Mouse (Mus musculus) limb, embryonic 11.5 days (tissue): ENCODE results near the gene Ddx58. TPM values are rescaled to one million over a fixed set of nuclear protein-coding genes. Genes with fewer than 3 reads are reported as not detected.
A peak's percentile ranks its signal among the peaks of the same experiment; 100 is the strongest.

Source experiments
- ATAC-seq: fragments of 200-750 bp; cut with Nextera tagmentation; 2 replicates; pipeline ENCODE4 v1.8.0; 2017; ENCODE audit warnings: low read depth; ENCODE audit not compliant: insufficient number of reproducible peaks, low FRiP score, low TSS enrichment
- DNase-seq: peaks from one replicate; pipeline ENCODE4 v3.0.0-alpha.2; 2015; ENCODE audit warnings: low spot score
- H3K27ac ChIP-seq: fragments of 300-500 bp; sonication (generic); replicated peaks from 2 replicates; pipeline ENCODE4 v1.5.1; 2014; ENCODE audit warnings: low read depth, mild to moderate bottlenecking, low read length
- H3K27me3 ChIP-seq: fragments of 300-500 bp; sonication (generic); 2 replicates; pipeline ENCODE4 v1.6.1; 2014; ENCODE audit warnings: mild to moderate bottlenecking, low read length, mixed read lengths; ENCODE audit not compliant: control insufficient read depth, insufficient read depth
- H3K36me3 ChIP-seq: fragments of 300-500 bp; sonication (generic); 2 replicates; pipeline ENCODE4 v1.6.1; 2014; ENCODE audit warnings: mild to moderate bottlenecking, low read length, moderate library complexity, mixed read lengths; ENCODE audit not compliant: control insufficient read depth, insufficient read depth
- H3K4me1 ChIP-seq: fragments of 300-500 bp; sonication (generic); 2 replicates; pipeline ENCODE4 v1.6.1; 2014; ENCODE audit warnings: low read length, mixed read lengths; ENCODE audit not compliant: control insufficient read depth, insufficient read depth
- H3K4me2 ChIP-seq: fragments of 300-500 bp; sonication (generic); 2 replicates; pipeline ENCODE4 v1.6.1; 2014; ENCODE audit warnings: low read depth, mild to moderate bottlenecking, moderate library complexity; ENCODE audit not compliant: severe bottlenecking
- H3K4me3 ChIP-seq: fragments of 300-500 bp; sonication (generic); 2 replicates; pipeline ENCODE4 v1.5.1; 2014; ENCODE audit warnings: low read depth, low read length
- H3K9ac ChIP-seq: fragments of 300-500 bp; sonication (generic); 2 replicates; pipeline ENCODE4 v1.6.1; 2014; ENCODE audit warnings: mild to moderate bottlenecking, low read length
- H3K9me3 ChIP-seq: fragments of 300-500 bp; sonication (generic); 2 replicates; pipeline ENCODE4 v1.6.1; 2016; ENCODE audit warnings: low read length; ENCODE audit not compliant: control insufficient read depth
- WGBS: fragments of 180-500 bp; shearing (Covaris S2); extraction: QIAGEN DNeasy Blood & Tissue Kit; methylation state at CpG from one replicate; pipeline ENCODE4 v1.1.7; 2014; 5-methylcytosine and 5-hydroxymethylcytosine counted together
- polyA plus RNA-seq: library from polyadenylated mRNA; unstranded; fragments of >200 nt; fragmentation: Nextera tagmentation; extraction: Ambion mirVana; gene quantifications from 2 replicates; pipeline ENCODE4 v1.2.1, GENCODE M21; 2014

Ddx58 gene
- polyA plus RNA-seq, 1 experiment from 2014 or later = 4.8 TPM

- no peak overlapping the region for H3K4me3 ChIP-seq
- H3K9ac ChIP-seq = no peak overlapping the region
- H3K4me2 ChIP-seq = no peak overlapping the region
- no peaks in the 10 kb centered on the region for H3K36me3 ChIP-seq
- WGBS = 89% methylated on average over 11 of the region's 11 CpGs
- DNase-seq = no peak
- no peaks in the 10 kb centered on the region for H3K9me3 ChIP-seq
- ATAC-seq = no peak
- no peaks in the 10 kb centered on the region for H3K27me3 ChIP-seq
- no peak overlapping the region for H3K27ac ChIP-seq
- H3K4me1 ChIP-seq = no peaks in the 10 kb centered on the region
Measured at GRCm38 (mm10) chr4:40227131-40227530, 12.5 kb downstream of the Ddx58 start.

GRCm38 (mm10) chr4:40226095-40226494 is 13.5 kb downstream of the Ddx58 start:
- Histone ChIP-seq H3K4me2 (no peak overlapping the region), H3K27ac (no peak overlapping the region), H3K9me3 (no peaks in the 10 kb centered on the region), H3K4me1 (no peaks in the 10 kb centered on the region), H3K9ac (no peak overlapping the region), H3K27me3 (0 out of 2 replicates have a peak, but pooled peaks cover 1% of the 10 kb centered on the region), H3K36me3 (no peaks in the 10 kb centered on the region), H3K4me3 (no peak overlapping the region)
- ATAC-seq = no peak
- no peak for DNase-seq
- 80% methylated on average over 5 of the region's 5 CpGs for WGBS

- Histone ChIP-seq H3K4me1 (no peaks in the 10 kb centered on the region), H3K27ac (no peak overlapping the region), H3K36me3 (no peaks in the 10 kb centered on the region), H3K27me3 (0 out of 2 replicates have a peak, but pooled peaks cover 2% of the 10 kb centered on the region), H3K9me3 (no peaks in the 10 kb centered on the region), H3K9ac (no peak overlapping the region), H3K4me3 (no peak overlapping the region), H3K4me2 (no peak overlapping the region)
- ATAC-seq = no peak
- 52% methylated on average over 21 of the region's 21 CpGs for WGBS
- DNase-seq = no peak
Measured at GRCm38 (mm10) chr4:40221876-40222585, 17.6 kb downstream of the Ddx58 start.

- Histone ChIP-seq H3K4me1 (no peaks in the 10 kb centered on the region), H3K9ac (no peak overlapping the region), H3K9me3 (no peaks in the 10 kb centered on the region), H3K4me3 (no peak overlapping the region), H3K36me3 (no peaks in the 10 kb centered on the region), H3K4me2 (no peak overlapping the region), H3K27ac (no peak overlapping the region), H3K27me3 (0 out of 2 replicates have a peak, but pooled peaks cover 2% of the 10 kb centered on the region)
- ATAC-seq (no peak), DNase-seq (no peak)
- 28% methylated on average over 14 of the region's 14 CpGs for WGBS
Measured at GRCm38 (mm10) chr4:40221004-40221760, 18.4 kb downstream of the Ddx58 start.

GRCm38 (mm10) chr4:40220437-40220836 is 19.2 kb downstream of the Ddx58 start:
- 0 out of 2 replicates have a peak, but pooled peaks cover 2% of the 10 kb centered on the region for H3K27me3 ChIP-seq
- no peak overlapping the region for H3K4me2 ChIP-seq
- no peaks in the 10 kb centered on the region for H3K36me3 ChIP-seq
- H3K27ac ChIP-seq = no peak overlapping the region
- no peaks in the 10 kb centered on the region for H3K9me3 ChIP-seq
- no peak overlapping the region for H3K9ac ChIP-seq
- ATAC-seq (no peak), DNase-seq (peak; percentile 24)
- H3K4me3 ChIP-seq = no peak overlapping the region
- 15% methylated on average over 12 of the region's 12 CpGs for WGBS
- no peaks in the 10 kb centered on the region for H3K4me1 ChIP-seq

- WGBS = 74% methylated on average over 7 of the region's 7 CpGs
- H3K4me2 ChIP-seq = no peak overlapping the region
- H3K4me1 ChIP-seq = no peaks in the 10 kb centered on the region
- H3K27ac ChIP-seq = no peak overlapping the region
- H3K9me3 ChIP-seq = no peaks in the 10 kb centered on the region
- DNase-seq = peak; percentile 45
- no peak overlapping the region for H3K9ac ChIP-seq
- H3K4me3 ChIP-seq = no peak overlapping the region
- ATAC-seq = no peak
- H3K27me3 ChIP-seq = 0 out of 2 replicates have a peak, but pooled peaks cover 2% of the 10 kb centered on the region
- H3K36me3 ChIP-seq = no peaks in the 10 kb centered on the region
Measured at GRCm38 (mm10) chr4:40218382-40218781, 21.2 kb downstream of the Ddx58 start.

- Histone ChIP-seq H3K4me1 (no peaks in the 10 kb centered on the region), H3K27ac (no peak overlapping the region), H3K4me3 (no peak overlapping the region), H3K4me2 (no peak overlapping the region), H3K27me3 (0 out of 2 replicates have a peak, but pooled peaks cover 2% of the 10 kb centered on the region), H3K9ac (no peak overlapping the region), H3K9me3 (no peaks in the 10 kb centered on the region), H3K36me3 (no peaks in the 10 kb centered on the region)
- 66% methylated on average over 3 of the region's 3 CpGs for WGBS
- ATAC-seq (no peak), DNase-seq (no peak)
Measured at GRCm38 (mm10) chr4:40217910-40218309, 21.7 kb downstream of the Ddx58 start.

GRCm38 (mm10) chr4:40212177-40212576 is 27.5 kb downstream of the Ddx58 start:
- 93% methylated on average over 4 of the region's 6 CpGs for WGBS
- ATAC-seq (no peak), DNase-seq (no peak)
- Histone ChIP-seq H3K4me3 (no peak overlapping the region), H3K4me2 (no peak overlapping the region), H3K27me3 (no peaks in the 10 kb centered on the region), H3K27ac (no peak overlapping the region), H3K9ac (no peak overlapping the region), H3K36me3 (no peaks in the 10 kb centered on the region), H3K9me3 (no peaks in the 10 kb centered on the region), H3K4me1 (no peaks in the 10 kb centered on the region)
